Mouse (Mus musculus) ES-E14 (cell line): ENCODE data around the gene Ifna2.

ENCODE experiments used
- CHD2 ChIP-seq: IDR thresholded peaks from 2 replicates; pipeline ENCODE4 v1.6.1; 2014; ENCODE audit warnings: mild to moderate bottlenecking, low read depth, low read length, inconsistent platforms
- ZC3H11A ChIP-seq: IDR thresholded peaks from 2 replicates; pipeline ENCODE4 v1.6.1; 2012; ENCODE audit warnings: low read depth, mild to moderate bottlenecking, inconsistent platforms, low read length, borderline replicate concordance

DNA sequence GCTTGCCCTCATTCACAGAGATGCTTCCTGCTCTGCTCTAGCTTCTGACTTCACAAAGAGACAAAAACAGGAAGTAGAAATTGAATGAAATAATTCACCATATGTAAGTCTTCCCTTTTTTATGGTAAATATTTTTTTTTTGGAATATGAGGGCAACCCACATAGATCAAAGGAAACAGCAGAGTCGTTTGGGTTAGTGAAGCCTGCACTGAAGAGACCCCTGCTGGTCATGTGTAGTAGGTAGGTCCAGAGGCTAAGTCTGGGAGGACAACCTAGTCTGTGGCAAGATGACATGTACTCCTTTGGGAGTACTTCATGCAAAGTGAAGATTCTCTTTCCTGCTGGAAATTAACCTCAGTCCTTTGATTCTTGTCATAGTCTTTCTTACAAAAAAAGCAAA, 43.6 kb upstream of the Ifna2 start:
- TF ChIP-seq ZC3H11A (no peak), CHD2 (no peak)
